Mouse (Mus musculus) skeletal muscle tissue, adult 2 months (tissue): ENCODE results near the gene Rnaseh2a.

Source experiments
- DNase-seq: peaks from one replicate; pipeline ENCODE4 v3.0.0-alpha.2; 2012; ENCODE audit warnings: low read depth, low spot score

The Rnaseh2a gene

DNA sequence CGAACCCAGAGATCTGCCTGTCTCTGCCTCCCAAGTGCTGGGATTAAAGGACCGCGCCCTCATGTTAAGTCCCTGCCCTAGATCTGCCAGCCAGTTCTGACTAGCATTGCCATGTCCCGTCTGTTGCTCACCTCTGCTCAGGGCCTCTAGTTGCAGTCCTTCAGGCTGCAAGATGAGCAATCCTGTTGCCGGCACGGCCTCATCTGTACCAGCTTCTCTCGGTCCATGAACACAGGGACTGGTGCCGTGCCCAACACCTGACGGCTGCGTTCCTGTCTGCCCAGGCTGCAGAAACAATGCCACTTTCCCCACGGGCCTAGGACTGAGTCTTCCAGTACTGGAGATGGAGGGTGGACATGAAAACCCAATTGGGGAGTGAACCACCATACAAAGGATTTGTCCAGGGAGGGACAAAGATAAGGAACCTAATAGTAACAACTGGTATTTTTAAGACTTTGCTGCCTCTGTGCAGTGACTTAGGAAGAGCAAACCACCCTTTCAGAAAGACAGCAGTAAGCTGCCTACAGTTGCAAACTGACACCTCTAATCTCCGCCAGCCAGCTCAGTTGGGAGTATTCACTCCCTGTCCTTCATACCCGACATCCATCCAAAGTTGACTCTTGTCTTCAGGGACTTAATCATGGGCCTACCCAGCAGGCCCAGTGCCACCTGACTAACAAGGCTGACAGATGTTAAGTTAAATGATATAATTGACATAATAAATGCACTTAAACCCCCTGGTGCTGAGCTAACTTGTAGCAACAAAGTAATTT is 1.8 kb downstream of the Rnaseh2a start:
- DNase-seq: no peak

DNA sequence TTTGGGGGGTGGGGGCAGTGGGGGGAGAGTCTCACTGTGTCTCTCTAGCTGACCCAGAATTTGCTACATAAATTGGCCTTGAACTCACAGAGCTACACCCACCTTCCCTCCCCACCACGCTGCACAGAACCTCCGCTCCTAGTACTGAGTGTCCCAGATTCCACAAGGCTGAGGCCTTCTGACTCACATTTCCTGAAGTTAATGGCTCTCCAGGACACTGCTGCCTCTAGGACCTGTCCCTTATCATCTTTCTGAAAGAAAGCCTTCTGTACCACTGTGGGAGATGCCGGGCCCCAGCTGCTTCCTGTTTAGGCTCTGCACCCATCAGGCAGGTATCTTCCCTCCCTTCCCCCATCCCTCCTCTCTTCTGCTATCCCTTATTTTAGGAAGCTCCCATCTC is 3.0 kb downstream of the Rnaseh2a start:
- DNase-seq: no peak

DNA sequence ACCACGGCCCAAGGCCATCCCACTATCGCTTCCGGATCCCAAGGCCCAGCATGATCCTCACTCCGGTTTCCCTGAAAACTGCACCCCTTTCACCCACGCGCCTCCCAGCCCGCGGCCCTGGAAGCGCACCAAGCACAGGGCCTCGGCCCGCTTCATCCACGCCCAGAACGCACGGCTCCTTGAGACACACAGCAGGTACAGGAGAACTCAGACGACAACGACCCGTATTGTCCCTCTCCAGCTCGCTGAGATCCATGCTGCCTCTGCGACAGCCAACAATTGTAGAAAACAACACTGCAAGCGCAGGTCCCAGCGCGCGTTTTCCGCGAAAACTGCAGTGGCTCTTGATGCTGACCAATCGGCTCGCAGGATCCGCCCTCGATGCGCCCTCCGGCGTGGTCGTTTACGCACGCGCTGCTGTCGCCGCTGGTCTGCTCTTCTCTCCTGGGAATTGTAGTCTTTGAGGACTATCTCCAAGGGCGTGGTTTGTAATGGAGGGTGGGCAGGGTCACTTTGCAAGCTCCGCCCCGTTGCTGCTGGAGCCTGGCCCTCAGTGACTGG is 3.8 kb downstream of the Rnaseh2a start:
- peak; percentile 97 for DNase-seq

DNA sequence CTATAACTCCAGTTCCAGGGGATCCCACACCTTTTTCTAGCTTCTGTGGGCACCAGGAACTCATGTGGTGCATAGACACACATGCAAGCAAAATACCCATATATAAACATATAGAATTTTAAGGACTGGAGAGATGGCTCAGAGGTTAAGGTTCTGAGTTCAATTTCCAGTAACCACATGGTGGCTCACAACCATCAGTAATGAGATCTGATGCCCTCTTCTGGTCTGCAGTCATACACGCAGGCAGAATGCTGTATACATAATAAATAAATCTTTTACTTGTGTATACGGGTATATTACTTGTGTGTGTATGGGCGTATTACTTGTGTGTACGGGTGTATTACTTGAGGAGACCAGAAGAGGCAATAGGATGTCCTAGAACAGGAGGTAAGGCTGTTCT is 5.6 kb downstream of the Rnaseh2a start:
- no peak for DNase-seq

DNA sequence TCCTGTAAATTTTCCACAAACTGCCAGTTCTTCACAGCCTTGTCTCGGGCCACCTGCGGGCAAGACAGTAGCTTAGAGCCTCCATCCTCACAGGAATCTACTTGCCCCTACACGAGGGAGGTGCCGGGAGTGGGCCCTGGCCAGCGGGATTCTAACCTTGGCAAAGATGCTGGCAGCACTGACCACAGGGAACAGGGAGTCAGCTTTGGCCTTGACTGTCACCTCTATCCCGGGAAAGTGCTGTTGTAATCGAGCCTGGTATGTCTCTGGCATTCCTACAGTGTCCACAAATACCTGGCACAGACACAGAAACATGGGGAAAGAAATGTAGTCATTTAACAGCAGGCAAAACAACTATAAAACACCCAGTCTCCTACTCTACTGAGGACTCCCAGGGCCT is 9.8 kb downstream of the Rnaseh2a start:
- DNase-seq: no peak

DNA sequence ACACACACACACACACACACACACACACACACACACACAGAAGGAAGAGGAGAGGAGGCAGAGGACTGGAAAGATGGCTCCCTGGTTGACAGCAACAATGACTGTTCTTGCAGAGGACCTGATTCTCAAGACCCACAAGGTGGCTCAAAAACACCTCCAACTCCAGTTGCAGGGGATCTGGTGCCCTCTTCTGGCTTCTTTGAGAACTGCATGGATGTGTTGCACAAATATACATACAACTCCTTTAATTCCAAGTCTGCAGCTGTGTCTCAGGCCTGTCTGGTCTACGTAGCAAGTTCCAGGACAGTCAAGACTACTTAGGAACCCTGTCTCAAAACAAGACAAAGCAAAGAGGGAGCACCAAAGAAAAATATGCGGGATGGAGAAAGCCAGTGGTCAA is 12.8 kb downstream of the Rnaseh2a start:
- no peak for DNase-seq

DNA sequence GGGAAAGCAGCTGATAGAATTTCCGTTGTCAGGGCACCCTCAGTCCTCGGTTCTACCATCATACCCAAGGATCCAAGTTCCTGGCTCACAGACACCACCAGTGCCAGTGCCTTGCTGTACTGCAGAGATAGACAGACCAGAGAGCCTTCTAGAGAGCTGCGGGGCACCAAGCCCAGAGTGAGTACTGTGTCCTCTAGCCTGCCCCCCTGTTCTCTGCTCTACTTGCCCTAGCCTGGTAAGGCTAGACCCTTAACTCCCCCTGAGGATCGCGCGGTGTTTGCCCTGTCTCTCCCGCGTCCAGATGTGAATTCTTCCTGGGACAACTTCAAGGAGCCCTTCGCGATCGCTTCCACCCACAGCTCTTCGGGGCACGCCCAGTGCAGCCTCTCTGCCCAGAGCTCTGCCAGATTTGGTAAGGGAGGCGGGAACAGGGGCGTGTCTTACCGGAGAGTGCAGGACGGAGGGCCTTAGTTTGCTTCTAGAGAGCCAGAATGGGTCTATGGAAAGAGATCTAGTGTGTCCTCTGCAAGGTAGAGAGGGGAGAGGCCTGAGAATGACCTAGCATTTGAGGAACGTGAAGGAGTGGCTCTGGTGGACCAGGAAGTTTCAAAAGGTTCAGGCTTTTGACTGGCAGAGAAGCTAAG is 16.8 kb downstream of the Rnaseh2a start:
- DNase-seq: no peak

DNA sequence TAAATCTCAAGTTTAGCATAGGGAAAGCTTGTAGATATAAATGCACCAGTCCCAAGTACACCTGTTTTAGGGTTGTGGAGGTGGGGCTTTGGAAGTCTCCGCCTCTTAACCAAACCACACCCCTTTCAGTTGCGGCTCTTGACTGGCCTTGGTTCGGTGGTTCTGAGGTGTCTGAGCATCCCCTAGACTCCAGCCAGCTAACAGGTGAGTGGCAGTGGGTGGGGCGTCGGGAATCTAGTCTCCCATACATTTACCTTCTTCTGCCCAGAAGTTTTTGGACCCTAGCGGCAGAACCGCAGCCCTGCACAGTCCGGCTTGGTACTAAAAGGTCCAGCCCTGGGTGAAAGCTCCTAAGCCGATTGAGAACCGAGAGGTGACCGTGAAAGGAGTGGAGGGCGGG is 19.8 kb downstream of the Rnaseh2a start:
- DNase-seq: no peak

DNA sequence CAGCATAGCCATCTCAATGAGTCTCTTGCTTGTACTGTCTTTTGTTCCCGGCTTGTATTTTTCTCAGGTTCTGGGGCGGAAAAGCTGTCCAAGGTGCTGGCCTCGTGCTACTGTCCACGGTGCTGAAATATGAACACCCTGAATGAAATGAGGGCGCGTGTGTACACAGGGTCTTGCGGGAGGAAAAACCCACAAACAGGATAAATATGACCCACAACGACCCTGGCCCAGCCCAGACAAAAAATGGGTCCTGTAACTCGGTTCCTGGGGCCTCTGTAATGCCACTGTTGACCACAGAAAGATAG is 22.4 kb downstream of the Rnaseh2a start:
- DNase-seq: no peak

DNA sequence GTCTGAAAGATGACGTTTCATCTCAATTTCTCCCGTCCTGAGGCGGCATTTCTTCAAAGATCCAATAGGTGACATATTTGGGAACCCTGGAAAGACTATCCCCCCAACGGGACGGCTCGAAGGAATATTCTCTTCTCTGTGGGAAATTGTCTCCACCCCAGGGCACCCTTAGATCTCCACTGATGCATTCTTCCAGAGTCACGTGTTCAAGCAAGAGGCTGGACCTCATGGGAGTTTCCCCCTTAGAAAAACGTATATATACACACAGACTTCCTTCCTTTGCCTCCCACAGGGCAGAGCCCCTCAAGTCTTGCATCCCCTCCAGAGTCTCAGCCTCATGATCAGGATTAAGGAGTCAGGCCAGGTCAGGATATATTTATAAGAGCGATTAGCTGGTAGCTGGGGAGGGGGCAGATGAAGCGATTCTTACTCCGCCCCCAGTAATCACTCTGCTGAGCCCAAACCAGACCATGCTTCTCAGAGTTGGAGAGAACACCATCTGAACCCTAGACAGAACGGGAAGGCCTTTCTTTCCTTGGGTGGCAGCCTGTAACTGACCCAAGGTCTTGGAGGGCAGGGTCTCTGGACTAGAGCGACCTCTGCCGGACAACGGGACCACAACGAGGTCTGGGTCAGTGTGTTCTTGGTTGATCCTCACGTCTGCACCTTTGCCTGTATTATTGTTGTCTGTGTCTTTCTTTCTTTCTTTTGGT is 22.9 kb downstream of the Rnaseh2a start, which contains the start of gene Rtbdn:
Gene Rtbdn, plus strand, starts transcription at position 464 of the 713 bp plus-strand sequence.
- DNase-seq: no peak

DNA sequence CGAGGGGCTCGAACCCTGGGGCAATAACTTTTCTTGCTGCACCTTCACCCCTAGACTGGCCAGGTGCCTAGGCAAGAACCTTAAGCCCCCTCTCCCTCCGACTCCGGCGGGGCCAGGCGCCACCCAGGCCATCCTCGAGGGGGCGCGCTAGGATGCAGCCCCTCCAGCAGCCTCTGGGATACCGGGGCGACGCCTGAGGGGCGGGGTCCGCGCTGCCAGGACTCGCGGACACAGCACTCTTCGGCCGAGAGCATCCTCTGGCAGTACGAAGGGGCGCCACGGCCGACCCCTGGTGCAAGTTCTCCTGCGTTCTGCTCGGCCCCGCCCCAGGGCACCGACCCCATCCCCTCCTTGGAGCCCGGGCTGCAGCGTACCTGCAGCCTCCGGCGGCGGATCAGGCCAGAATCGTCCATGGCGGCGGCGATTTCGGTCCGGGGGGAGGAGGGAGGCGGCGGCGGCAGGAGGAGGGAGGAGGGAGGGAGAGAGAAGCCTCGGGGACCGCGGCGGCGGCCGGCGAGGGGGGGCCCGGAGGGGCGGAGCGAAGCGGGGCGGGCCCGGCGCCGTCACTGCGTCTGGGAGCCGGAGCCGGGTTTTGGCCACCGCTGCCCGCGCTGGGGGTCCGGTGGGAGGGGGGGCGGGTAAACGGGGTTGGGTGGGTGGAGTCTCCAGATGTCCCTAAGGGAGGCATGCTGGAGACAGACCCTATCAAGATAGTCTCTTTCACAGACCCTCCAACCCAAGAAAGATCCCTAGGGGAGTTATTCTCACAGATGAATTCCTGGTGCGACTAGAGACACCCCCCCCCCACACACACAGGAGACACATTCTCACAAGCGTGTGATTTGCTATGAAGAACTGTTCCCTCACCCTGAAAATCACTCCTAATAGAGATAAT is 23.7 kb downstream of the Rnaseh2a start:
- no peak for DNase-seq

DNA sequence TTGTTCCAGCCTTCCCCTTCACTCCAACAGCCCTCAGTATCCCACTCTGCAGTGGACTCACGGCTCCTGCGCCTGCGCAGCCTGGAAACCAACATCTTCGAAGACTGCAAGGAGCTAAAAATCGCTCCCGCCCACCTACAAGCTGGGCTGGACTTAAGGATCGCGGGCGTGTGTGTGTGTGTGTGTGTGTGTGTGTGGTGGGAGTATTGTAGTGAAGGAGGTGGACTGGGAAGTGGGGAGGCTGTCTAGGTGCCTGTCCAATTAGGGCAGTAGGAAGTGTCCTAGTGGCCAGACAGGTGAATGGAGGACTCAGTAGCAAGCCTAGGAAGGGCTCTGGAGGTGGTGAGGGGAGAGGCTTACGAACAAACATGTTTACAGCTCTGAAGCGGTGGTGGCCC is 24.3 kb downstream of the Rnaseh2a start:
- DNase-seq: no peak

DNA sequence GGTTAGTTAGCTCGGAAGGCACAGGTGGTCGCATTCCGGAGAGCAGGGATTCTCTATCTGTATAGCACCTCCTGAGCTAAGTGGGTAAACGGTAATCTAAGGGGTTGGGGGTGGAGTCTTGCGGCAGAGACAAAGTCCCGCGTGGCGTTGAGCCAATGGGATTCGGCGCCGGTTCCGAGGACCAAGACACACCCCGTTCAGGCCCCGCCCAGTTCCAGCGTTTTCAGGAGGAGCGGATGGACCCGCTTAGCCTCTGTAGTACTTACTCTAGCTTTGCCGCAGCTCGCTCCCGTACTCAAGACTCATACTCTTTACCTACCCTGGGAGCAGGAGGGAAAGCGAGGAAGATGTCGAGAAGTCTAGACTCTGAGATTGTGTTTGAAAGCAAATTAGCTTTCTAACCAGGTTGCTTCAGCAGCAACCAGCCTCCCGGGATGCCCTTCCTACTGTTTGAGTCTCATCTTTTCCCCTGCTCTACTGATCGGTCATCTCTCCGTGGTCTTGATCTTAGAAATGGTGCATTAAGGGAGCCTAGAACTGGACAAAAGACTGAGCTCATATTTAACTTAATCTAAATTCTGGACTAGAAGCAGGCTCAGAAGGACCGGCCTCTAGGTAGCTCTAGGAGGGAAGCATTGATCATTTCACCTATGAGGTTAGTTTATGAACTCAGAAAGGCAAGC is 24.9 kb downstream of the Rnaseh2a start:
- no peak for DNase-seq

DNA sequence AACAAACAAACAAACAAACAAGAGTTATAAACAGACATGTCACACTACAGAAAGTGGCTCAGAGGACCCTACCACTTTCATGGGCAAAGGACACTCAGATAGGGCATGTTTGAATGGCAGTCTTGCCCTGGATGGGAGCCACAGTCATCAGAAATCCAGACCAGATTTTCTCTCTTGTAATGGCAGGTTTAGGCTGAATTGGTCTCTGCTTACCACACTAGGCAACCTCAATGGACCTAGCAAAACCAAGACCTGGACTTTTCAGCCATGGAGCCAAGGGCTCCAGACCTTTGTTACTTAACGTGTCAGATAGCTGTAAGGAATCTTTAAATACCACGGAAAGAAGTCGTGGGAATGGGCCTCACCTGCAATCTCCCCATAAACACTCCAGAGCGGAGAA is 25.9 kb downstream of the Rnaseh2a start:
- DNase-seq: no peak

DNA sequence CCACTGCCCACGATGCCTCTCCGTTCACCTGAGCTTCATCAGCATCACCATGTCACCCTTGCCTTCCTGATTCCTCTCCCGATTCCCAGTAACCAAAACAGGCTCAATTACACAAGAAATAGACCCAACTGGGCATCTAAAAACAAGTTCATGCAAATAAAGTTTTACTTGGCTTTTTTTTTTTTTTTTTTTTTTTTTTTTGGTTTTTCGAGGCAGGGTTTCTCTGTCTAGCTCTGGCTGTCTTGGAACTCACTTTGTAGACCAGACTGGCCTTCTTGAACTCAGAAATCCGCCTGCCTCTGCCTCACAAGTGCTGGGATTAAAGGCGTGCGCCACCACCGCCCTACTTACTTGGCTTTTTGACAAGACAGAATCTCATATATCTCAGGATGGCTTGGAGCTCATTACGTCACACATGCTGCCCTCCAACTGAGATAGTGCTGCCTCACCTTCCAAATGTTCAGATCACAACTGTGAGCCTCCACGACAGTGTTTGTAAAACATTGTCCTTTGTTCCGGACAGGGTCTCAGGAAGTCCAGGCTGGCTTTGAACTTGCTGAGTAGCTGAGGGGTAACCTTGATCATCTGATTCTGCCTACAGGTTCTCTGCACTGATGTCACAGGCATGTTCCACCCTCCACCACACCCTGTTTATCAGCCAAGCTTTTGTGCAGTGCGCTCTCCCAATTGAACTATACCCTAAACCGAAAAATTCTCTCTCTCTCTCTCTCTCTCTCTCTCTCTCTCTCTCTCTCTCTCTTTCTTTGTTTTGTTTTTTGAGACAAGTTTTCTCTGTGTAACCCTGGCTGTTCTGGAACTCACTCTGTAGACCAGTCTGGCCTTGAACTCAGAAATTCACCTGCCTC is 31.7 kb downstream of the Rnaseh2a start:
- no peak for DNase-seq

DNA sequence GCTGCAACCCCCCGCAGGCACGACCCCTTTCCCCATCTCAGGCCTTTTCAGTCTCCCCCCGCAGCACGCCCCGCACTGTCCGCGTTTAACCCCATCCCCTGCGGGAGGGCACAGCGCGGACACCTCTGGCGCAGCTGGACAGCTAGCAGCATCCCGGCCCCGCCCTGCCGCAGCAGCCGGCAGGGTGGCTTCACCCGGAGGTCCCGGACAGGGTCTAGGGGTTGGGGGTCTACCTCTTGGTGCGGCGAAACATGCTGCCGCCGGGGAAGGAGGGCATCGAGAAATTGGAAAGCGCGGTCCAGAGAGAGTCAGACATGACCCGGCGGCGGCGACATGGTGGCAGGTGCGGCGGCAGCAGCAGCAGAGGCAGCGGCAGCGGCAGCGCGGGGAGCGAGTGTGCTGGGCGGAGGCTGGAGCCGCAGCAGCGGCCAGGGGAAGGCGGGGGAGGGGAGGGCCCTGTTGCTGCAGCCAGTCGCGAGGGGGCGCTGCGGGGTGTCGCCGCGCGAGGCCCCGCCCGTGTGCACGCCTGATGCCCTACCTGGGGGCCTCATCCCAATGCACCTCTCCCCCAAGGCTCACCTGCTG is 32.5 kb downstream of the Rnaseh2a start, which contains the start of gene Mast1:
Gene Mast1, minus strand, starts transcription at position 398 of the 585 bp plus-strand sequence.
- no peak for DNase-seq

DNA sequence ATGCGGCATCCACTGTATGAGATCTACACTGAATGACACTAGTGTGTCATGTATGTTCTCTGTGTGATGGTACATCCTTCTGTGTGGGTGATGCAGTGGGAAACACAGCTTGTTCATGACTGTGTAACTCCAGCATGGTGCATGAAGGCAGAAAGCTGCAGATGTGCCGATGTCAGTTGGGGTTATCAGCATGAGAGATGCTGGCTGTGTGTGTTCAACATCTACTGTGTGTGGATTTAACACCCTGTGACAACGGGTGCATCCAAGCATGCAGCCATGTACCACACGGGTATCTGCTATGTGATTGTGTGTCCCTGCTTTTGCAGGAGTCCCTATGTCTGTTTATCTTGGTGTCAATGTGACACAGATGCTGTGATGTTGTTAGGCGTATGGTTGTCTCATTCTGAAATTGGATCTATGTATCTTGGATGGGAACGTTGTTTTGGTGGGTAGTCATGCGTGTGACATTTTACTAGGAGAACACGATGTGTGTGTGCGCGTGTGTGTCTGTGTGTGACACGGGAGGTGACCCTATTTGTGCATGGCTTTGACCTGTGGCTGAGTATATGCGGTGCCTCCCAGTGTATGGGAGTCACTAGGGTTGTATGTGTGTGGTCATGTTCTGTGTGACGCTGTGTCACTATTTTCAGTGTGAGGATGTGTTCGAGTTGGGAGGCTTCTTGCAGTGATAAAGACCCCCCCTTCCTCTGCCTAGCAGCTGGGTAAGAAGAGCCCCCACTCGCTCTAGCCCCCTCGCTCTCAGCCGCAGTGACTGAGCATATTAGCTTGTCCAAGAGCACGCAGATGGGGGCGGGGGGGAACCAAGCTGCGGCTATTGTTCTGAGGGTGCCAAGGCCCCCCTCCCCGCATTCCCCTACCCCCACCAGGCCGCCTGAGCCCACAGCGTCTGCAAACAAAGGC is 33.3 kb downstream of the Rnaseh2a start:
- no peak for DNase-seq

DNA sequence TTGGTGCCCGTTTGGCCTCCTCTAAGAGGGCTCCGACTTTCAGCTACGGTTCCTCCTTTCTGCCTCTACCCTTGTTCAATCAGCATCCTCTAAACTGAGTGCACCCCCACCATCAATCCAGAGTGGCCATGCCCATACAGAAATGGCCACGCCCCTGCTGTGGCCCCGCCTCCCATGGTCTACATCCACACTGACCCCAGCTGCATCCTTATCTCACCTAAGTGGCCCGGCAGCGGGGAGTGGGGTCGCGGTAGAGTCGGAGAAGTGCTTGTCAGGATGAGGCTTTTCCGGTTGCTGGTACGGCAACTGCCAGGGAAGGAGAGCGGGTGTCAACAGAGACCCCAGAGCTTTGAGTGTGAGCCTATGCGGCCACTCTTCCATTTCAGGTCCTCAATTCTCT is 34.1 kb downstream of the Rnaseh2a start:
- DNase-seq: no peak
